Mouse (Mus musculus) lung, embryonic 16.5 days (tissue): Measurements from ENCODE around the gene Cd3g. TPM values are rescaled to one million over a fixed set of nuclear protein-coding genes. Genes with fewer than 3 reads are reported as not detected.

Experiments
- polyA plus RNA-seq: library from polyadenylated mRNA; unstranded; fragments of >200 nt; fragmentation: Nextera tagmentation; extraction: Ambion mirVana; gene quantifications from 2 replicates; pipeline ENCODE4 v1.2.1, GENCODE M21; 2015

The Cd3g gene
- polyA plus RNA-seq, 1 experiment from 2014 or later: 6.2 TPM

Other genes with a start within 250 kb of the Cd3g start
- gene Phldb1, start 245.2 kb downstream of the Cd3g start, polyA plus RNA-seq: 26.4 and 28.1 TPM in 2 replicates
- gene Arcn1, start 212.6 kb downstream of the Cd3g start, polyA plus RNA-seq: 190 and 201 TPM in 2 replicates
- gene Ift46, start 212.5 kb downstream of the Cd3g start, polyA plus RNA-seq: 99.1 and 112 TPM in 2 replicates
- gene Tmem25, start 181.1 kb downstream of the Cd3g start, polyA plus RNA-seq: 0.89 and 1.2 TPM in 2 replicates
- gene Ttc36, start 177.4 kb downstream of the Cd3g start, polyA plus RNA-seq: 0.84 and 3.5 TPM in 2 replicates
- 8.1 and 11.7 TPM in 2 replicates for gene Kmt2a, start 99.1 kb downstream of the Cd3g start, polyA plus RNA-seq
- gene Atp5l, start 59.7 kb downstream of the Cd3g start, polyA plus RNA-seq: 641 and 656 TPM in 2 replicates
- 26.3 and 28.3 TPM in 2 replicates for gene Ube4a, start 14.8 kb downstream of the Cd3g start, polyA plus RNA-seq
- 2.4 and 6.5 TPM in 2 replicates for gene Cd3d, start 1.4 kb upstream of the Cd3g start, polyA plus RNA-seq
- 5.5 and 9.4 TPM in 2 replicates for gene Cd3e, start 29.2 kb upstream of the Cd3g start, polyA plus RNA-seq
- 14.2 and 15.9 TPM in 2 replicates for gene Mpzl2, start 59.4 kb upstream of the Cd3g start, polyA plus RNA-seq
- gene Mpzl3, start 74.8 kb upstream of the Cd3g start, polyA plus RNA-seq: 2.2 and 3.0 TPM in 2 replicates
- gene Jaml, start 98.8 kb upstream of the Cd3g start, polyA plus RNA-seq: 0.45 and 0.60 TPM in 2 replicates
- 2.7 and 3.0 TPM in 2 replicates for gene Scn2b, start 137.4 kb upstream of the Cd3g start, polyA plus RNA-seq
- 0.89 and 1.2 TPM in 2 replicates for gene Scn4b, start 158.0 kb upstream of the Cd3g start, polyA plus RNA-seq
- 0.13 and 0.14 TPM in 2 replicates for gene BC049352, start 201.6 kb upstream of the Cd3g start, polyA plus RNA-seq
- gene Tmprss4, start 223.7 kb upstream of the Cd3g start, polyA plus RNA-seq: 2.5 and 2.8 TPM in 2 replicates